Mouse (Mus musculus) myocyte (in vitro differentiated cells): ENCODE data around the gene Sox5.

Experiments used
- REST ChIP-seq: IDR thresholded peaks from one replicate; pipeline ENCODE4 v1.6.1; 2011; ENCODE audit warnings: mild to moderate bottlenecking, control low read depth, moderate library complexity; ENCODE audit not compliant: insufficient read depth, insufficient read length
- TCF3 ChIP-seq: IDR thresholded peaks from one replicate; pipeline ENCODE4 v1.6.1; 2011; ENCODE audit warnings: low read depth, control low read depth; ENCODE audit not compliant: insufficient read length

DNA sequence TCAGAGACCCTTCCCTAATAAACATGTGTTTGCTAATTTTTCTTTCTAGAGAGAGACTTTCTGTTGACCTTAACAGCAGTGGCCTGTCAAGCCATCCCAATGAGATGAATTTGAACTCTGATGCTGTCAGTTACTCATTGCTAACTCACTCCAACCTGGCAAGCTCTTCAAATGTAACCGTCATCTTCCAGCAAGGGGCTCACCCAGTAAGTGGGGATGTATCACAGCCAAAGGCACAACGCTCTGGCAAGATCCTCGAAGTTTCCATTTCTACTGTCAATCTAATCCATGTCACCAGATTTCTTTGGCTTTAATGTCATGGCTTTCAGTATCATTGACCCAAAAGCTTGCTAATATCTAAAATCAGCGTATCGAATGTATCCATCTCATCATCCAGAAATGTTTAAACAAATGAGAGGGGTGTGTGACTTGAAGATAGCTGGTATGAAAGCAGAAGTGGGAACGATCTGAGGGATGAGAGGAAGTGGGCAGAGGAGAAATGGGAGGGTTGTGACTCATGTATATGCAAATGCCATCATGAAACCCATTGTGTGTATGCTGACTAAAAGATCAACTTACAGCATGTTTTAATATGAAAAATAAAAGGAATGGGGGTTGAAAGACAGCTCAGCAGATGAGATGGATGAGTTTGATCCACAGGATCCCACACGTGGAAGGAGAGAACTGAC, 88.4 kb downstream of the Sox5 start:
- TF ChIP-seq REST (no peak), TCF3 (no peak)
